Mouse (Mus musculus): ENCODE measurements around the gene Doxl2.

Gene Doxl2

DNA sequence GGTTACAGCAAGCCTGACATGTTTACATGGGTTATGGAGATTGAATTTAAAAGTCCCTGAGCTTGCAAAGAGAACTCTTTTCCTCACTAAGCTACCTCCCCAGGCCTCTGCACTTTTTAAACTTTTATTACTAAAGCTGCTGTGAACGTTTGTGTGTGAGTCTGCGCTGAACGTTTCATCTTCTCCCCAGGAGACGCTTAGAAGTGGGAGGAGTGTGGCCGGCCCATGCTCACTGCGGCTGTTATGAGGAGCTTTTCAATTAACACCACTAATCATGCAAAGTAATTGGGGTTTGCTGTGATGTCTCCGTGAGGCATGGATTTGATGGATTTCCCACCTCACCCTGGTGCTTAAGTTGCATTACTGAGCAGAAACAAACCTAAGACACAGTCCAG lies 34.4 kb downstream of the Doxl2 start:
- in situ Hi-C loops (cut with MboI, MseI), result loop anchor here (25.0 kb wide), 1 partner anchor 1347 kb away; no protein-coding TSS in a partner anchor

DNA sequence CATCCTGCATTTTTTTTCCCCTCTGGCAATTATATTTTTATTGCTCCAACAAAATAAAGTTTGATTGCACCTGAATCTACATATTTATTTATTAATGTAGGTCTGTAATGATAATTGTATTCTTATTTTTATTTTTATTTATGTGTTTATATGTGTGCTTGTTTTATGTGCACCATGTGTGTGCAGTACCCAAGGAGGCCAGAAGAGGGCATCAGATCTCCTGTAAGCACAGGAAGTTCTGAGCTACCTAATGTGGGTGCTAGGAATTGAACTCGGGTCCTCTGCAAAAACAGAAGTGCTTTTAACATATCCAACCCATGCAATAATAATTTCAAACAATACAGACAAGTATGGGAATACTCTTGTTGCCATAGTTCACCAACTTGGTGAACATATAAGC lies 34.9 kb downstream of the Doxl2 start:
- in situ Hi-C loops (cut with MboI, MseI), result loop anchor here (25.0 kb wide), 1 partner anchor 1347 kb away; no protein-coding TSS in a partner anchor

DNA sequence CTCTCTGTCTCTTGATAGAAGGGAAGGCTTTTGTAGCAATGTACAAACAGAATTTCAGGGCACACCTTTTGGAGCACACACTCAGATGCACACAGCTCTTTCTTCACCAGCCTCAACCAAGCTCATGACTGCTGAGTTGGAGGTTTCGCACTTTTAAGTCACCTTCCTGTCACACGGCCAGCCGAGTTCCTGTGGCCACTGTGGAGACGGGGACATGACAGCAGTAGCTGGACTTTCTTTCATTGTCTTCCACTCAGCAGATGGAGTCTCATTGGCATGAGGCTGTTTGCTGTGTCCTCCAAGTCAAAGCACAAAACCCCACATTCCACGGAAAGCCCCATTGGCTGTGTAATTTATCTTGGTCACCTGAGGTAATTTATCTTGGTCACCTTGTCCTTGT lies 36.4 kb downstream of the Doxl2 start:
- in situ Hi-C loops (cut with MboI, MseI), result loop anchor here (25.0 kb wide), 1 partner anchor 1349 kb away; no protein-coding TSS in a partner anchor

DNA sequence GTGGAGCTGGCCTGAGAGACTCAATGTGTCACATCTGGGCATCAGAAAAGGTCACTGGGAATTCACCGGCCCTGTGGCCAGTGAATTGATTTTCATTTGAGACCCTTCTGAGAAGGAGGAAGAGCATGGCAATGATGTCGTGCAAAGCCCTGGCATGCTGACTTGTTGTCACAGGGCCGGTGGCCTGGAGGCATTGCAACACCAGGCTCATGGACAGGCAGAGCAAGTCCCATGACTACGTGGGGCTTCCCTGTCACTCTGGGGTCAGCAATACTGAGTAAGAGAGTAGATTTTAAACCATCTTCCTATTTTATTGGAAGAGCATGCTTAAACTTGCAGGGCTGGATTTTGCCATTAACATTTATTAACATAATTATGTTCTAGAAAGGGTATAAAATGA lies 38.3 kb downstream of the Doxl2 start:
- in situ Hi-C loops (cut with MboI, MseI), result loop anchor here (25.0 kb wide), 1 partner anchor 1351 kb away; no protein-coding TSS in a partner anchor

DNA sequence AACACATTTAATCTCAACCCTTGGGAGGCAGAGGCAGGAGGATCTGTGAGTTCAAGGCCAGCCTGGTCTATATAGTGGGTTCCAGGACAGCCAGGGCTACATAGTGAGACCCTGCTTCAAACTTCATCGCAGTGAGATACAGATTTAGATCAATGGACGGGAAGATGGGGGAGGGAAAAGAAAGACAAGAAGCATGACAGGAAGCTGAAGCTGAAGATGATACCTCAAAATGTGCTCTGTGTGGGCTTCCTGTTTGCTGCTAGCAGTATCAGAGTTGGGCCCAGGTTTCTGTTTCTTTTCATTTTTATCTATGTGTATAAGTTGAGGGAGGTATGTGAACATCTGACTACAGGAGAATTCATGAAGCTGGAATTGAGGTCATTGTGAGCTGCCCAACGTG lies 38.7 kb downstream of the Doxl2 start:
- in situ Hi-C loops (cut with MboI, MseI), result loop anchor here (25.0 kb wide), 1 partner anchor 1351 kb away; no protein-coding TSS in a partner anchor

DNA sequence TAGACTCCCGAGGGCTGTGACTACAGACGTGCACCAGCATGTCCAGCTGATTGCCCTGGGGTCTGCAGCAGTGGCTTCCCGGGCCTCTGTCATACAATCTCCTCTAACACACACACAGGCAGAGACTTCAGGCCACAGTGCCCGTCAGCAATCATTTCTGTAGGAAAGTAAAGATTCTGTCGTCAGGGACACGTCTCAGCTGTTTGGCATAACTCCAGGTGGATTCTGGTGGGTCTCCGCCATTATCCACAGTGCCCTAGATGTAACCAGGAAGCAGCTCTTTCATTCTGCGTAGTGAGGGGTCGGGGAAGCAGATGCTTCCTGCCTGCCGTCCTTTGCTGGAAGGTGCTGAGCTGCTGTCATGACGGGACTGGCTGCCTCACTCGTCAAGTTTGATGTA lies 42.4 kb downstream of the Doxl2 start:
- in situ Hi-C loops (cut with MboI, MseI), result loop anchor here (25.0 kb wide), 1 partner anchor 1355 kb away; no protein-coding TSS in a partner anchor

DNA sequence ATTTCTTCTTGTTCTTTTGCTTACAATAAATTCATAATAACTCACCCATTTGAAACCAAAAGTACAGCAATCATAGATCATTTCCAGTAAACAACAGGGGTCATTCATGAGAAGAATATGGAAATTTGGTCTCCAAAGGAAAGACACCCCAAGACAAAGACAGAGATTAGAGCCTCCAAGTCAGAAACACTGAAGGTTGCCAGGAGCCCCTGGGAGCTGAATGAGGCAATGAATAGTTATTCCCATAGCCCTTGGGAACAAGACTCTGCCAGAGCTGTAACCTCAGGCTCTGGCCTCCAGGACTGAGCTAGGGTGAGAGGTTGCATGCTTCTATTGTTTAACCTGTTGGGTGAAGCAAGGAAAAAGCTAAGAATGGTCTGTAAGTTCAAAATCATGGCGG lies 44.6 kb downstream of the Doxl2 start:
- in situ Hi-C loops (cut with MboI, MseI), result loop anchor here (25.0 kb wide), 1 partner anchor 1357 kb away; no protein-coding TSS in a partner anchor

DNA sequence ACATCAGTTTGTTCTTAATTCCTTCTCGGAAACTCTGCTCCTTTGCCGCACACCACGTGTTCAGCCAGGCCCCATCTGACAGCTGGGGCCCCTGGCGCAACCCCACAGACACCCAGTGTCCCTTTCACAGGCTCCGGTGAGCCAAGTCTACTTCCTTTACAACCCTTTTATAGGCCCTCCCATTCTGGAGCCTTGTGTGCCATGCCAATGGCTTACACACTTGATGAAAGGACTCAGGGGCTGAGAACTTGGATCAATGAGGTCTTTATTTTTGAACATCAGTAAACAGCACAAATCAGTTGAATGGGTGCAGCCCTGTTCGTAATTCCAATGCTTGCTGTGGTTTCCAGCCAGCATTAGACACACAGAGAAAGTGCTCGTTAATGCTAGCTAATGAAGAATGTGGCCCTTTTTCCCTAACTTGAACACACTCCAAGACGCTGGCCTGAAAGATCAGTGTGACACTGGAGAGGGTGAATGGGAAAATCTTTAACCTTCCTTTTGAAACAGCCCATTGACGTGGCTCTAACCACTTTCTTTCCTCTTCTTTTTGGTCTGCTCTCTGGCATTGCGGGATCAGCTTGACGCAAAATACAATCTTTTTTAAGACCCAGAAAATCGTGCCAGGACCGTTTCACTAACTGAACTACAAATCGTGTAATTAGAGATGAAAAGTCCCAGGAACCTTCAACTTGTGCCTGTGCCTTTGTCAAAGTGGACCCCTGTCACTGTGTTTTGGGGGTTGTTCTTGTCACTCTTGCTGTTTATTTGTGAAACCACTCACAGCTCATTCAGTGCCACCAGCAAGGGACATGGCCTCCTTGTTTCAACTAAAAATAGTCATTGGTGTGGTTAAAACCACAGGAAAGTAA lies 46.6 kb downstream of the Doxl2 start:
- in situ Hi-C loops (cut with MboI, MseI), result loop anchor here (25.0 kb wide), 1 partner anchor 1359 kb away; no protein-coding TSS in a partner anchor

DNA sequence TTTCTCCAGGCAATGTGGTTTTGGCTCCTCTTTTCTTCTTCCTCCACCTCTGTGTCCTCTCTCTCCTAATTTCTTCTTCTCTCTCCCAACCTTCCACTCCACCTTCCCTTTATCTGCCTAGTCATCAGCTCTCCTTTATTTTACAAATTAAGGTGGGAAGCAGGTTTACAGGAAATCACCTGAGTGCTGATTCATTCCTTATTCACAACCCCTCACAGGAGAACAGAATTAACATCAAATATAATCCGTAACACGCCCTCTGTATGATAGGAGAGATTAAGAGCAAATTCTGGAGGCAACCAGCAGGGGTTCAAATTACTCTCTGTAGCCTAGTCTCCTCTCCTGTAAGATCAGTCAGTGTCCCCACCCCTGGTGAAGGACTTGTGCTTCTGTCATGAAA lies 47.6 kb downstream of the Doxl2 start:
- in situ Hi-C loops (cut with MboI, MseI), result loop anchor here (25.0 kb wide), 1 partner anchor 1360 kb away; no protein-coding TSS in a partner anchor

DNA sequence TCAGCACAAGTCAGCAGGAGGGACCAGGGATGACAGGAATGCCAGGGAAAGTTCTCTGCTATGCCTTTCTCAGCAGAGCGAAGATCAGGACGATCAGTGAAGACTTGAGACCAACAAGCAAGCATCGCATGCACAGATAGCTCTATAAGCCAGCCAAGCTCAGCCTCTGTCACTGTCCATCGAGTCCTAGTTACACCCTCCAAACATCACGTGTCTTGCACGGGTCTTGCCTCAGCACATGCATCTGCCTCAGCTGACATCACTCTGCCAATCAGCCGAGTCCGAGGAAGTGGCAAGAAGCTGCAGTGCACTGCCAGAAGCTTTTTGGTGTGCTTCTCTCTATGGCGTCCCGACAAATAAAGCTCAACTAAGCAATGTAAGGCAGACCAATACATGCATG lies 48.6 kb downstream of the Doxl2 start:
- in situ Hi-C loops (cut with MboI, MseI), result loop anchor here (25.0 kb wide), 1 partner anchor 1361 kb away; no protein-coding TSS in a partner anchor

DNA sequence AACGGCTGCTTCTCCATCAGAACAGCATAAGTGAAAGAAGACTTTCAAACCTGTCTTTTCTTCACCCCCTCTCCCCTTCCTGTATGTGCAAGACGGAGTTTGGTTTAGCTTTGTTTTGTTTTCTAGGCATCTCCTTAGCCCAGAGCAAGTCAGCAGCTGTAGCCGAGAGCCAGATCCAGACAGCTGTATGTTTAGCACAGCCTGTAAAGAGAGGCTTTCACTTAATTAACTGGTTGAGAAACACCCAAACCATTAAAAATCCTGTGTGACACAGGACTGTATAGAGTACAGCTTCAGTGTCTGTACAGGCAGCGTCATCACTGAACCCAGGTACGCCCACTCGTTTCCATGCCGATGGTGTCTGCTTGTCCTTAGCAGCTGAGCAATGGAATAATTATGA lies 50.5 kb downstream of the Doxl2 start:
- in situ Hi-C loops (cut with MboI, MseI), result no loop called here

DNA sequence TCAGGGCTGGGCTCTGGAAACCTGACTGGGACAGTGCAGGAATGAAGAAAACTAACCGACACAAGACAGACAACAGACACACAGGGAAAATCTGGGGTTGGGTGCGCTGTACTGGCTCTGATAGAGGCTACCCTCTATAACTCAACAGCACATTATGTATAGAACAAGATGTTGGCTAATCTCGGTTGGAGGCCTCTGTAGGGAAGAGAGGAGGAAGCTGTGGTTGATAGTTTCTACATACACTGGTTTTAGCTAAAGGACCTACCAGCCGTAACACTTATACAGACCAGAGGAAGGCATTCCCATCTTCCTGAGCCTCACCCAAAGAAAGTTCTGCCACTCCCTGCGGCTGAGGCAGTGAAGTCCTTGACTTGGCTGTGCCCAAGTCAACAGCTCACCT lies 51.7 kb downstream of the Doxl2 start:
- in situ Hi-C loops (cut with MboI, MseI), result no loop called here

DNA sequence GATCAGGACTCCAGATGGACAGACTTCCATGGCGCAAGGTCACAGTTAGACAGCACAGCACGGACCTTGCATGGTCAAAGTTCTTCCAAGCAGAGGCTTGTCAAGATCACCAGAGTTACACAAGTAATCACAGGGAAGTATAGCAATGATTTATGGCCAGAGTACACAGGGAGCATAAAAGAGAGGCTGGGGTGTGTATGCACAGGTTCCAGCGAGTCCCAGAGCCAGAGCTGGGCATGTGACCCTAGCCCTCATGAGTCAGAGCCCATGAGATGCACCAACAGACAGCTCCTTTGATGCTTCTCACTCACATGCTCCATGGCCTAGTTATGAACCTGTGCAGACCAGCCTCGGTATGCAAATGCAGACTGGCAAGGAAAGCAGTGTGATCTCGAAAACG lies 53.3 kb downstream of the Doxl2 start:
- in situ Hi-C loops (cut with MboI, MseI), result no loop called here

Data from T-helper 1 cell (primary cell).